Mouse (Mus musculus): ENCODE measurements around the gene Plgrkt.
A peak's percentile ranks its signal among the peaks of the same experiment; 100 is the strongest.

The Plgrkt gene

GRCm38 (mm10) chr19:29354895-29355877, 12.0 kb downstream of the Plgrkt start:
- peak; percentile 91 for DNase-seq (ENCODE audit: low spot score)

GRCm38 (mm10) chr19:29350991-29351390, 16.2 kb downstream of the Plgrkt start:
- no peak for DNase-seq (ENCODE audit: low spot score)

GRCm38 (mm10) chr19:29345636-29346035, 21.6 kb downstream of the Plgrkt start:
- no peak for DNase-seq (ENCODE audit: low spot score)

GRCm38 (mm10) chr19:29344868-29345267, 22.3 kb downstream of the Plgrkt start:
- DNase-seq (ENCODE audit: low spot score): no peak

DNA sequence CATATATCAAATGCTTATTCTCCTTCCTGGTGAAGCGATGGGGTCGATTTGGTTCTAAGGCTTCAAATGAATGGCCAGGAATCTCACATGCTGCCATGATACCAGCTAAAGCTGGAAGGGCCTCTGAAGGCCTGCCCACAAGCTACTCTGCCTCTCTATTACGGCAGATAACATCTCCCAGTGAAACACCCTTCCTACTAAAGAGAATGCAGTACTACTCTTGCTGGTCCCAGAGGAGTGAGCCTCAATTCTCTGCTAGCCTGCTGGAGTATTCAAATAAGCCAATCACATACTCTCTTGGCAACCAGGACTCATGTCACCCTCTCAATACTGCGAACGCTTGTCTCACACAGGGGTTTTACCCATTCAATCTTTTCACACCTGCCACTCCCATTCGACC, 24.9 kb downstream of the Plgrkt start:
- DNase-seq (ENCODE audit: low spot score): no peak

DNA sequence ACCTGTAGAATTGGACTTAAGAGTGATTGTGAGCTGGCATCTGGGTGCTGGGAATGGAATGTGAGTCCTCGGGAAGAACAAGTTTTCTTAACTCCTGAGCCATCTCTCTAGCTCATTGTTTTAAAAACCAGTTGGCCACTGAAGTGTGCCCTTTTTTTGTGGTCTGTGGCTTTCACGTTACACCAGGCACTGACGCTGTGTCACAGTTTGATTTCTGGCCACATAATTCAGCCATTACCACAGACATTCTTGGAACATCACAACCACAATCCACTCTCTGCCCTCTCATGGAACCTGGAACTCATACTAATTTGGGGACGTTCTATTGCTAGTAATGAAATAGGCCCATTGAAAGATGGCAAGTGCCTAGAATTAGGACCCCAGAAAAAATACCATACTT, 26.2 kb downstream of the Plgrkt start:
- no peak for DNase-seq (ENCODE audit: low spot score)

DNA sequence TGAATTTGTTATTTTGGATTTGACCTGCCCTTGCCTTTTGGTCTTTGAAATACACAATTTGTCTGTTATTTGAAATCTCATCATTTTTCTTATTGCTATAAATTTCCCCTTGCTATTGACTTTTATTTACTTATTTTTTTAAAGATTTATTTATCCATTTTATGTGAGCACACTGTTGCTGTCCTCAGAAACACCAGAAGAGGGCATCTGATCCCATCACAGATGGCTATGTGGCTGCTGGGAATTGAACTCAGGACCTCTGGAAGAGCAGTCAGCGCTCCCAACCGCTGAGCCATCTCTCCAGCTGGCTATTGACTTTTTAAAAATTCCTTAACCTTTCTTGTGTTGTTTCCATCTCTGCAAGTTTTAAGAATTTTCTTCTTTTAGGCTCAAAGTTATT, 30.6 kb downstream of the Plgrkt start:
- DNase-seq (ENCODE audit: low spot score): no peak

GRCm38 (mm10) chr19:29334068-29334745, 33.0 kb downstream of the Plgrkt start, which contains the start of gene Rln1:
Gene Rln1, minus strand, starts transcription at chr19:29334670.
- DNase-seq (ENCODE audit: low spot score): peak; percentile 18

GRCm38 (mm10) chr19:29326822-29327552, 40.2 kb downstream of the Plgrkt start:
- DNase-seq (ENCODE audit: low spot score): no peak

DNA sequence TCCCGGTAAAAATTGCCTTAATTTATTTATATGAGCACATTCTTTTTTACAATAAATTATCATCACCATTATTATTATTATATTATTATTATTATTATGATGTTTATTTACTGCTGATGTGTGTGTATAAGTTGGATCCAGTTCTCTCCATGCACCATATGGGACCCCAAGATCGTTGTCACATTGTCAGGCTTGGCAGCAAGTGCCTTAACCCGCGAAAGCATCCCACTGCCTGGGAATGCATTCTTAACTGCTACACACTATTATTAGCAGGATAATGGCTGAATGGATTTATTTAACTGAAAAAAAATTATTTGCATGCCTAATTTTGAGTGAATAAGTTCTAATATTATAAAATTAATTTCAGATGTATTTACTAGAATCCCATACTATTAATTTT, 40.8 kb downstream of the Plgrkt start:
- DNase-seq (ENCODE audit: low spot score): no peak

- DNase-seq (ENCODE audit: low spot score): no peak
Measured at GRCm38 (mm10) chr19:29325852-29326180, 41.4 kb downstream of the Plgrkt start.

GRCm38 (mm10) chr19:29325053-29325851, 41.9 kb downstream of the Plgrkt start, which contains the start of gene Insl6:
Gene Insl6, minus strand, starts transcription at chr19:29325356.
- peak; percentile 80 for DNase-seq (ENCODE audit: low spot score)

- no peak for DNase-seq (ENCODE audit: low spot score)
Measured at GRCm38 (mm10) chr19:29323416-29324049, 43.7 kb downstream of the Plgrkt start.

- no peak for DNase-seq (ENCODE audit: low spot score)
Measured at GRCm38 (mm10) chr19:29312661-29313060, 54.5 kb downstream of the Plgrkt start.

GRCm38 (mm10) chr19:29311791-29312190, 55.4 kb downstream of the Plgrkt start:
- no peak for DNase-seq (ENCODE audit: low spot score)

DNA sequence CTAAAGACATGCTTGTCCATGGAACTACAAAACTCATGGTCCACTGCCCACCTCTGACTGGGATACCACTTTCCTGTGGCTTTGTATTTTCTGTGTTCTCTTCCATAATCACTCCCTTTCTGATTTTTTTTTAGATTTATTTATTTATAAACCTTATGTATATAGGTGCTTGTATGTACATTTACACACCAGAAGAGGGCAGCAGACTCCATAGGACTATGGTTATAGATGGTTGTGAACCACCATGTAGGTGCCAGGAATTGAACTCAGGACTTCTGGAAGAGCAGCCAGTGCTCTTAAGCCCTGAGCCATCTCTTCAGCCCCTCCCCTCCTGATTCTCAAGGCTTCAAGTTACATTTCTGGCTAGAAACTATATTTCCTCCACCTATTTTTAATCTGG, 58.4 kb downstream of the Plgrkt start:
- no peak for DNase-seq (ENCODE audit: low spot score)

DNA sequence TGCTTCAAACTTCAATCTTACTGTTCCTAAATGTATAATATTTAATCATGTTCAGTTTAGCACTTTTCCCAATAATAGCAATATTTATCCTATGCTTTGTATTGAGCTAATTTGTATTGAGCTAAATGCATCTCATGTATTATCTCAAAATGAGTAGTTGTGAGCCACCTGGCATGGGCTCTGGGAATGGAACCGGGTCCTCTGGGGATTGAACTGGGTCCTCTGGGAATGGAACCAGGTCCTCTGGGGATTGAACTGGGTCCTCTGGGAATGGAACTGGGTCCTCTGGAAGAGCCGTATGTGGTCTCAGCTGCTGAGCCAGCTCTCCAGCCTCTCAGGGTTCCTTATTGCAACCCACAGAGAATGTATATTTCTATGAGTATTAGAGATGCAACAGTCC, 65.1 kb downstream of the Plgrkt start:
- no peak for DNase-seq (ENCODE audit: low spot score)

- DNase-seq (ENCODE audit: low spot score): peak; percentile 65
Measured at GRCm38 (mm10) chr19:29300919-29301318, 66.3 kb downstream of the Plgrkt start.
